Mouse (Mus musculus) CH12.LX (cell line): ENCODE data around the gene Foxg1. TPM values are rescaled to one million over a fixed set of nuclear protein-coding genes. Genes with fewer than 3 reads are reported as not detected.

Experiments used
- DNase-seq: peaks from one replicate; pipeline ENCODE4 v3.0.0-alpha.2; 2013; ENCODE audit errors: extremely low read depth
- H3K27ac ChIP-seq: 2 replicates; pipeline ENCODE4 v1.5.1; 2012; ENCODE audit warnings: low read depth, mild to moderate bottlenecking, control low read depth, moderate library complexity; ENCODE audit not compliant: insufficient read depth
- H3K27me3 ChIP-seq: replicated peaks from 2 replicates; pipeline ENCODE3; 2012; ENCODE audit warnings: inconsistent platforms
- H3K36me3 ChIP-seq, 2 experiments: replicated peaks in 1 of 2; 2 replicates each; pipeline versions ENCODE3 to v1.6.1; 2012; ENCODE audit warnings: inconsistent platforms in 1 of 2, low read length in 1 of 2, mild to moderate bottlenecking in 1 of 2, mixed read lengths in 1 of 2, moderate library complexity in 1 of 2; ENCODE audit not compliant: control insufficient read depth in 1 of 2, insufficient read depth in 1 of 2
- H3K4me1 ChIP-seq, 2 experiments: 2 replicates each; pipeline ENCODE4 v1.6.1; 2012; ENCODE audit warnings: inconsistent platforms in 1 of 2, moderate library complexity in 1 of 2; ENCODE audit not compliant: insufficient read depth in 2 of 2, control insufficient read depth in 1 of 2
- H3K4me2 ChIP-seq: 2 replicates; pipeline ENCODE4 v1.6.1; 2012; ENCODE audit warnings: low read depth, mild to moderate bottlenecking, control low read depth; ENCODE audit not compliant: poor library complexity, insufficient read depth, severe bottlenecking
- H3K4me3 ChIP-seq, 3 experiments: fragments of 150-350 bp in 1 of 3; sonication (generic) in 1 of 3; replicated peaks in 1 of 3; 2 replicates each; pipeline versions ENCODE3 to v1.5.1; 2011 to 2012; ENCODE audit warnings: low read depth in 2 of 3, low read length in 2 of 3, mild to moderate bottlenecking in 2 of 3, moderate library complexity in 2 of 3, control low read depth in 1 of 3, improper control_type of control experiment in 1 of 3, inconsistent platforms in 1 of 3, mixed read lengths in 1 of 3; ENCODE audit not compliant: poor library complexity in 1 of 3
- H3K79me2 ChIP-seq: replicated peaks from 2 replicates; pipeline ENCODE4 v1.6.1; 2012; ENCODE audit warnings: mild to moderate bottlenecking, moderate library complexity; ENCODE audit not compliant: control insufficient read depth, poor library complexity, insufficient read depth, severe bottlenecking; ENCODE audit errors: extremely low read depth
- H3K9ac ChIP-seq: 2 replicates; pipeline ENCODE4 v1.6.1; 2012; ENCODE audit warnings: low read depth, mild to moderate bottlenecking, control low read depth, moderate library complexity; ENCODE audit not compliant: insufficient read depth
- H3K9me3 ChIP-seq: replicated peaks from 2 replicates; pipeline ENCODE3; 2012; ENCODE audit warnings: low read length, inconsistent platforms, mixed read lengths
- BHLHE40 ChIP-seq: IDR thresholded peaks from 2 replicates; pipeline ENCODE4 v1.6.1; 2011; ENCODE audit warnings: mild to moderate bottlenecking, low read depth, low read length, improper control_type of control experiment
- CTCF ChIP-seq, 2 experiments: IDR thresholded peaks in 1 of 2; conservative IDR thresholded peaks in 1 of 2; 2 replicates each; pipeline ENCODE4 v1.5.1; 2011 to 2012; ENCODE audit warnings: low read depth in 2 of 2, low read length in 2 of 2, improper control_type of control experiment in 1 of 2, inconsistent platforms in 1 of 2, mild to moderate bottlenecking in 1 of 2, moderate library complexity in 1 of 2
- E2F4 ChIP-seq: IDR thresholded peaks from 2 replicates; pipeline ENCODE4 v1.6.1; 2011; ENCODE audit warnings: low read depth, low read length, improper control_type of control experiment; ENCODE audit not compliant: insufficient replicate concordance
- ELF1 ChIP-seq: IDR thresholded peaks from 2 replicates; pipeline ENCODE4 v1.6.1; 2014; ENCODE audit warnings: low read depth, mild to moderate bottlenecking, inconsistent platforms, low read length, improper control_type of control experiment
- ETS1 ChIP-seq: conservative IDR thresholded peaks from 2 replicates; pipeline ENCODE4 v1.6.1; 2012; ENCODE audit warnings: low read depth, mild to moderate bottlenecking, inconsistent platforms, low read length, improper control_type of control experiment, moderate library complexity
- GABPA ChIP-seq: IDR thresholded peaks from 2 replicates; pipeline ENCODE4 v1.6.1; 2012; ENCODE audit warnings: low read depth, low read length, improper control_type of control experiment, inconsistent platforms; ENCODE audit not compliant: insufficient replicate concordance
- HCFC1 ChIP-seq: IDR thresholded peaks from 2 replicates; pipeline ENCODE4 v1.6.1; 2012; ENCODE audit warnings: low read depth, mild to moderate bottlenecking, inconsistent platforms, low read length, improper control_type of control experiment
- IRF4 ChIP-seq: IDR thresholded peaks from 2 replicates; pipeline ENCODE4 v1.6.1; 2014; ENCODE audit warnings: low read depth, mild to moderate bottlenecking, inconsistent platforms, low read length, improper control_type of control experiment
- JUN ChIP-seq: IDR thresholded peaks from 2 replicates; pipeline ENCODE4 v1.6.1; 2011; ENCODE audit warnings: low read depth, mild to moderate bottlenecking, low read length, improper control_type of control experiment, moderate library complexity; ENCODE audit not compliant: insufficient read depth
- KAT2A ChIP-seq: IDR thresholded peaks from 2 replicates; pipeline ENCODE4 v1.6.1; 2012; ENCODE audit warnings: low read length, improper control_type of control experiment, inconsistent platforms; ENCODE audit not compliant: insufficient replicate concordance
- MAFK ChIP-seq: IDR thresholded peaks from 2 replicates; pipeline ENCODE4 v1.6.1; 2011; ENCODE audit warnings: low read length, improper control_type of control experiment; ENCODE audit not compliant: insufficient replicate concordance
- MAX ChIP-seq: IDR thresholded peaks from 2 replicates; pipeline ENCODE4 v1.6.1; 2011; ENCODE audit warnings: low read length, improper control_type of control experiment
- MAZ ChIP-seq: IDR thresholded peaks from 2 replicates; pipeline ENCODE4 v1.6.1; 2012; ENCODE audit warnings: low read depth, mild to moderate bottlenecking, inconsistent platforms, low read length, improper control_type of control experiment, moderate library complexity
- MEF2A ChIP-seq: IDR thresholded peaks from 2 replicates; pipeline ENCODE4 v1.6.1; 2014; ENCODE audit warnings: low read depth, mild to moderate bottlenecking, inconsistent platforms, low read length, improper control_type of control experiment, borderline replicate concordance
- MYC ChIP-seq: IDR thresholded peaks from 2 replicates; pipeline ENCODE4 v1.6.1; 2011; ENCODE audit warnings: low read depth, mild to moderate bottlenecking, improper control_type of control experiment, low read length
- NRF1 ChIP-seq: IDR thresholded peaks from 2 replicates; pipeline ENCODE4 v1.6.1; 2014; ENCODE audit warnings: low read depth, mild to moderate bottlenecking, inconsistent platforms, low read length, improper control_type of control experiment, moderate library complexity
- POLR2A ChIP-seq: IDR thresholded peaks from 2 replicates; pipeline ENCODE4 v1.6.1; 2011; ENCODE audit warnings: low read depth, mild to moderate bottlenecking, improper control_type of control experiment, low read length
- POLR2AphosphoS2 ChIP-seq: IDR thresholded peaks from 2 replicates; pipeline ENCODE4 v1.6.1; 2011; ENCODE audit warnings: low read depth, low read length, improper control_type of control experiment
- RCOR1 ChIP-seq: conservative IDR thresholded peaks from 2 replicates; pipeline ENCODE4 v1.6.1; 2012; ENCODE audit warnings: low read depth, mild to moderate bottlenecking, inconsistent platforms, low read length, improper control_type of control experiment
- SIN3A ChIP-seq: IDR thresholded peaks from 2 replicates; pipeline ENCODE4 v1.6.1; 2012; ENCODE audit warnings: low read length, improper control_type of control experiment, inconsistent platforms
- TBP ChIP-seq: conservative IDR thresholded peaks from 2 replicates; pipeline ENCODE4 v1.6.1; 2011; ENCODE audit warnings: low read depth, low read length, improper control_type of control experiment
- TCF12 ChIP-seq: IDR thresholded peaks from 2 replicates; pipeline ENCODE4 v1.6.1; 2014; ENCODE audit warnings: low read depth, mild to moderate bottlenecking, inconsistent platforms, low read length, improper control_type of control experiment
- USF2 ChIP-seq: conservative IDR thresholded peaks from 2 replicates; pipeline ENCODE4 v1.6.1; 2011; ENCODE audit warnings: low read depth, low read length, improper control_type of control experiment
- ZC3H11A ChIP-seq: IDR thresholded peaks from 2 replicates; pipeline ENCODE4 v1.6.1; 2012; ENCODE audit warnings: low read depth, mild to moderate bottlenecking, inconsistent platforms, low read length, improper control_type of control experiment
- ZKSCAN1 ChIP-seq: IDR thresholded peaks from 2 replicates; pipeline ENCODE4 v1.6.1; 2012; ENCODE audit warnings: low read depth, inconsistent platforms, low read length, improper control_type of control experiment, borderline replicate concordance
- ZMIZ1 ChIP-seq: IDR thresholded peaks from 2 replicates; pipeline ENCODE4 v1.6.1; 2012; ENCODE audit warnings: low read depth, mild to moderate bottlenecking, inconsistent platforms, low read length, improper control_type of control experiment
- dilution Hi-C: fragments of 300-500 bp; cut with MboI; formaldehyde crosslinking; loops from 2 replicates; pipeline ENCODE4 v1.14.3; 2020; ENCODE audit warnings: low sequenced_read_pairs; ENCODE audit not compliant: extremely low pct_unique_long_range_greater_than_20kb, extremely low pct_ligation_motif_present
- in situ Hi-C: fragments of 300-500 bp; cut with MboI; formaldehyde crosslinking; loops from 3 replicates; pipeline ENCODE4 v1.14.3; 2019; ENCODE audit warnings: low sequenced_read_pairs, low pct_ligation_motif_present, low pct_unique_long_range_greater_than_20kb, mixed read lengths
- polyA plus RNA-seq: library from polyadenylated mRNA; unstranded; fragments of >175 nt; gene quantifications from 2 replicates; pipeline ENCODE4 v1.2.1, GENCODE M21; 2012; ENCODE audit warnings: low read depth; ENCODE audit not compliant: insufficient read length
- total RNA-seq, 2 experiments: library from RNA; depleted of rRNA; stranded (reverse); fragments of 300-350 nt in 1 of 2; fragments of >200 nt in 1 of 2; gene quantifications; 2 replicates each; pipeline ENCODE4 v1.2.3; 2012 to 2014

Foxg1 gene
- total and polyA plus RNA-seq, 3 experiments = not detected

- Histone ChIP-seq H3K36me3 (no peaks in the 10 kb centered on the region), H3K79me2 (no peaks in the 10 kb centered on the region), H3K9me3 (peaks cover 62% of the 10 kb centered on the region), H3K9ac (no peak overlapping the region)
- TF ChIP-seq RCOR1 (no peak), NRF1 (no peak), BHLHE40 (no peak), MEF2A (no peak), GABPA (no peak), ZMIZ1 (no peak), CTCF (conservative IDR thresholded peaks at IDR 0.05 in 1 of 2, IDR thresholded peaks at IDR 0.05 in 1 of 2; ENCODE audit: low read depth in 2 of 2, low read length in 2 of 2) (no peak), ZKSCAN1 (no peak)
- TF ChIP-seq, all 38 proteins: peak for 0
- no peaks in the 10 kb centered on the region for H3K4me1 ChIP-seq
- in situ Hi-C loops = no loop called here
- DNase-seq = no peak
- dilution Hi-C loops = no loop called here
- H3K4me3 ChIP-seq = no peak overlapping the region
- no peaks in the 10 kb centered on the region for H3K27me3 ChIP-seq
- no peak overlapping the region for H3K27ac ChIP-seq
- H3K4me2 ChIP-seq = no peak overlapping the region
Measured at GRCm38 (mm10) chr12:49381031-49381525, 1.4 kb upstream of the Foxg1 start.

GRCm38 (mm10) chr12:49381721-49382365 is 617 bp upstream of the Foxg1 start:
- in situ Hi-C loops (no loop called here), dilution Hi-C loops (no loop called here)
- H3K4me2 ChIP-seq = no peak overlapping the region

GRCm38 (mm10) chr12:49383521-49384133 is 1.2 kb downstream of the Foxg1 start:
- H3K9me3 ChIP-seq = peaks cover 44% of the 10 kb centered on the region
- TF ChIP-seq IRF4 (no peak), ZC3H11A (no peak), RCOR1 (no peak), GABPA (no peak), MAX (no peak), POLR2A (no peak), TCF12 (no peak), JUN (no peak), MEF2A (no peak), ETS1 (no peak), POLR2AphosphoS2 (no peak), USF2 (no peak), MAFK (no peak), HCFC1 (no peak), TBP (no peak), ELF1 (no peak)

More at GRCm38 (mm10) chr12:49381721-49382365, 617 bp upstream of the Foxg1 start:
- Histone ChIP-seq H3K4me3 (no peak overlapping the region), H3K27me3 (no peaks in the 10 kb centered on the region), H3K27ac (no peak overlapping the region), H3K4me1 (no peaks in the 10 kb centered on the region), H3K36me3 (no peaks in the 10 kb centered on the region), H3K9me3 (peaks cover 57% of the 10 kb centered on the region), H3K79me2 (no peaks in the 10 kb centered on the region), H3K9ac (no peak overlapping the region)
- no peak for TF ChIP-seq KAT2A
- no peak for TF ChIP-seq IRF4
- no peak for TF ChIP-seq ZKSCAN1
- no peak for TF ChIP-seq MAZ
- no peak for TF ChIP-seq MYC
- TF ChIP-seq SIN3A = no peak
- no peak for TF ChIP-seq HCFC1
- no peak for TF ChIP-seq E2F4
- no peak for DNase-seq

More at GRCm38 (mm10) chr12:49383521-49384133, 1.2 kb downstream of the Foxg1 start:
- Histone ChIP-seq H3K27me3 (no peaks in the 10 kb centered on the region), H3K79me2 (no peaks in the 10 kb centered on the region), H3K4me2 (no peak overlapping the region), H3K4me1 (no peaks in the 10 kb centered on the region), H3K9ac (no peak overlapping the region), H3K27ac (no peak overlapping the region), H3K36me3 (no peaks in the 10 kb centered on the region), H3K4me3 (no peak overlapping the region)
- in situ Hi-C loops = no loop called here
- no peak for DNase-seq
- dilution Hi-C loops = no loop called here
